Mouse (Mus musculus) cortical plate, adult 2 months (tissue): ENCODE results near the gene Cbx1. TPM values are rescaled to one million over a fixed set of nuclear protein-coding genes. Genes with fewer than 3 reads are reported as not detected.
A peak's percentile ranks its signal among the peaks of the same experiment; 100 is the strongest.
"Not testable (repeated sequence)": the region's sequence is repeated elsewhere in the genome, so short reads cannot be mapped to it uniquely, and the experiment has no call there.

Experiments used
- H3K27ac ChIP-seq: fragments of 200-500 bp; 2 replicates; pipeline ENCODE4 v1.5.1; 2012; ENCODE audit warnings: low read length, control low read depth, inconsistent platforms; ENCODE audit not compliant: insufficient read depth
- H3K4me1 ChIP-seq: fragments of 200-500 bp; 2 replicates; pipeline ENCODE4 v1.6.1; 2011; ENCODE audit warnings: low read length; ENCODE audit not compliant: control insufficient read depth, insufficient read depth
- H3K4me3 ChIP-seq: fragments of 200-500 bp; 2 replicates; pipeline ENCODE4 v1.5.1; 2011; ENCODE audit warnings: mild to moderate bottlenecking, low read length, control low read depth; ENCODE audit not compliant: insufficient read depth
- CTCF ChIP-seq: fragments of 200-500 bp; IDR thresholded peaks from 2 replicates; pipeline ENCODE4 v1.5.1; 2011; ENCODE audit warnings: mild to moderate bottlenecking, control low read depth, low read length; ENCODE audit not compliant: insufficient read depth; ENCODE audit errors: extremely low read depth
- POLR2A ChIP-seq: fragments of 200-500 bp; IDR thresholded peaks from 2 replicates; pipeline ENCODE4 v1.6.1; 2011; ENCODE audit warnings: mild to moderate bottlenecking, low read length, control low read depth; ENCODE audit not compliant: insufficient read depth; ENCODE audit errors: extremely low read depth
- polyA plus RNA-seq: library from polyadenylated mRNA; depleted of rRNA; stranded (reverse); fragments of >200 nt; gene quantifications from 2 replicates; pipeline ENCODE4 v1.2.3, GENCODE M21; 2012

Cbx1 gene
- polyA plus RNA-seq, 1 experiment = 27.1 TPM

- H3K4me3 ChIP-seq = no peak overlapping the region
- TF ChIP-seq CTCF = no peak
- TF ChIP-seq POLR2A = no peak
- H3K27ac ChIP-seq = no peak overlapping the region
- peaks cover 5% of the 10 kb centered on the region; the same call in 1 of the 2 replicates for H3K4me1 ChIP-seq
Measured at GRCm38 (mm10) chr11:96786731-96787450, 2.0 kb upstream of the Cbx1 start.

DNA sequence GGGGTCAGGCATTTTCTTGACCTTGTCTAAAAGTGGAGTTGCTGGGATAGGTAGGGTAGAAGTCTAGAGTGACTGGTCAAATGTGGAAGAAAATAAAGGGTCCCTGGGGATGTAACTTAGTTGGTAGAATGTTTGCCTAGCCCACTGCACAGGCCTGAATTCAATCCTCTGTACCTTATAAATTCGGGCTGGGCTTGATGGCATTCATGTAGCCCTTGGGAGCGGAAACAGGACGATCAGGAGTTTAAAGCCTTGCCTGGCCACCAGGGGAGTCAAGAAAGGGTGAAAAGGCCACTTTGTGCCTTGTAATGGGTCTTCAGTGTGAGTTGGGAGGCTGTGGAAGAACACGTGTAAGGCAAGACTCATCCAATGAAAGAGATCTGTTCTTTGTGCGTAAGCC is 1.1 kb downstream of the Cbx1 start:
- TF ChIP-seq POLR2A (no peak), CTCF (no peak)
- Histone ChIP-seq H3K4me1 (peaks cover 5% of the 10 kb centered on the region; the same call in 1 of the 2 replicates), H3K27ac (no peak overlapping the region), H3K4me3 (peak overlapping the region; percentile 76; the same call in 1 of the 2 replicates)

DNA sequence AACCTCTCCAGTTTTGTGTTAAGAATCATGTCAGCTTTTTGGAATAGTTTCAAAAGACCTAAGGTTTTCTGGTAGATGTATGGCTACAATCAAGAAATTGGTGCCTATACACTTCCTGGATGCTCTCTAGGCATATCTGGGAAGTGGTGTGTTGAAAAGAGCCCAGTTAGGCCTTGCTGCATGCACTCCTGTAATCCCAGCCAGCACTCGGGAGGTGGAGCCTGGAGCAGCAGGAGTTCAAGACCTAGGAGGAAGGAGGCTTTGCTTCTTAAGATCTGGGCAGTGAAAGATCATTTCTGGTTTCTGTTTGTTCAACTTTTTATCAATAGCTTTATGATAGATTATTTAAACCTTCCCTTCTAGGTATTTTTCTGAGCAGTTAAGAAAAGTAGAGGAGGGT is 1.8 kb downstream of the Cbx1 start:
- Histone ChIP-seq H3K27ac (no peak overlapping the region), H3K4me3 (no peak overlapping the region), H3K4me1 (peaks cover 5% of the 10 kb centered on the region; the same call in 1 of the 2 replicates)
- TF ChIP-seq POLR2A = no peak
- TF ChIP-seq CTCF = no peak

GRCm38 (mm10) chr11:96795491-96795890 is 6.6 kb downstream of the Cbx1 start:
- no peak overlapping the region for H3K27ac ChIP-seq
- H3K4me3 ChIP-seq = no peak overlapping the region
- H3K4me1 ChIP-seq = no peaks in the 10 kb centered on the region
- TF ChIP-seq CTCF (no peak), POLR2A (no peak)

DNA sequence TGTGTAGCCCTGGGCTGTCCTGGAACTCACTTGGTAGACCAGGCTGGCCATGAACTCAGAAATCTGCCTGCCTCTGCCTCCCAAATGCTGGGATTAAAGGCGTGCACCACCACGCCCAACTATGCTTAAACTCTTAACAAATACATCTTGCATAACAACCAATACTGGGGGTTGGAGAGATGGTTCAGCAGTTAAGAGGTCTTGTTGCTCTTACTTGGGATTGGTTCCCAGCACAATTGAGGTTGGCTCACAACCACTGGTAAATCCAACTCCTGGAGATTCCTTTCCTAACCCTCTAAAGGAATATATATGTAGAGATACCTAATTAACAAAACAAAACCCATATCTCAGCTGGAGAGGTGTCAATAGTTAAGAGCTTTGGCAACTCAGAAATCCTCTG is 7.2 kb downstream of the Cbx1 start:
- no peak overlapping the region for H3K27ac ChIP-seq
- H3K4me1 ChIP-seq = no peaks in the 10 kb centered on the region
- TF ChIP-seq CTCF = no peak
- no peak for TF ChIP-seq POLR2A
- no peak overlapping the region for H3K4me3 ChIP-seq

DNA sequence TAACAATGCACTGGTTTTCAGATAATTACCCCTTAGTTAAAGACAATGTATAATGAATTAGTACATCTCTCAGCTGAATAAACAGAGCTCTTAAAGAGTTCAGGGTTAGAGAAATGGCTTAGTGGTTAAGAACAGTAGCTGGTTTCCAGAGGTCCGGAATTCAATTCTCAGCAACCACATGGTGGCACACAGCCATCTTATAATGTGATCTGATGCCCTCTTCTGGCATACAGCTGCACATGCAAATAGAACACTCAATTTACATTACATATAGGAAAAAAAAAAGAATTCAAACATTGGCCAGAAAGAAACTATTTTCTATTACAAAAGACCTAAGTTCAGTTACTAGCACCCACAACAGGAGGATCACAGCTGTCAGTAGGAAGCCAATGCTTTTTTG is 7.7 kb downstream of the Cbx1 start:
- TF ChIP-seq POLR2A (no peak), CTCF (peak; percentile 22; the same call in 1 of the 2 replicates)
- no peaks in the 10 kb centered on the region for H3K4me1 ChIP-seq
- H3K4me3 ChIP-seq = no peak overlapping the region
- no peak overlapping the region for H3K27ac ChIP-seq

- H3K4me1 ChIP-seq = no peaks in the 10 kb centered on the region
- H3K4me3 ChIP-seq = no peak overlapping the region
- TF ChIP-seq CTCF (no peak), POLR2A (no peak)
- no peak overlapping the region for H3K27ac ChIP-seq
Measured at GRCm38 (mm10) chr11:96799511-96799910, 10.6 kb downstream of the Cbx1 start.

DNA sequence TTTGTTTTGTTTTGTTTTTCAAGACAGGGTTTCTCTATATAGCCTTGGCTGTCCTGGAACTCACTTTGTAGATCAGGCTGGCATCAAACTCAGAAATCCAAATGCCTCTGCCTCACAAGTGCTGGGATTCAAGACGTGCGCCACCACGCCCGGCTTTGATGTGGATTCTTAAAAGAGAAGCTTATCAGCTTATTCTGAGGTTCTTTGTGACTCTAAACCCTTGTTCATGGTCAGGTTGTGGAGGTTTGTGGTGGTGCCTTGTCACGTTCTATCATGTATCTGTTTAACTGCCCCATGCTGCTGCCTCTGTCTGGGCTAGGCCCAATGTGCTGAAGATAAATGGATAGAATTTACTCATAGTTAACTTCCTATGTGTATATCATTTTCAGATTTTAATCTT is 16.7 kb downstream of the Cbx1 start:
- no peak for TF ChIP-seq CTCF
- TF ChIP-seq POLR2A = no peak
- Histone ChIP-seq H3K4me1 (no peaks in the 10 kb centered on the region), H3K27ac (no peak overlapping the region), H3K4me3 (no peak overlapping the region)

- TF ChIP-seq CTCF = peak; percentile 18; the same call in 1 of the 2 replicates
- no peak for TF ChIP-seq POLR2A
- no peaks in the 10 kb centered on the region for H3K4me1 ChIP-seq
- no peak overlapping the region for H3K4me3 ChIP-seq
- no peak overlapping the region for H3K27ac ChIP-seq
Measured at GRCm38 (mm10) chr11:96808066-96808465, 19.1 kb downstream of the Cbx1 start.

DNA sequence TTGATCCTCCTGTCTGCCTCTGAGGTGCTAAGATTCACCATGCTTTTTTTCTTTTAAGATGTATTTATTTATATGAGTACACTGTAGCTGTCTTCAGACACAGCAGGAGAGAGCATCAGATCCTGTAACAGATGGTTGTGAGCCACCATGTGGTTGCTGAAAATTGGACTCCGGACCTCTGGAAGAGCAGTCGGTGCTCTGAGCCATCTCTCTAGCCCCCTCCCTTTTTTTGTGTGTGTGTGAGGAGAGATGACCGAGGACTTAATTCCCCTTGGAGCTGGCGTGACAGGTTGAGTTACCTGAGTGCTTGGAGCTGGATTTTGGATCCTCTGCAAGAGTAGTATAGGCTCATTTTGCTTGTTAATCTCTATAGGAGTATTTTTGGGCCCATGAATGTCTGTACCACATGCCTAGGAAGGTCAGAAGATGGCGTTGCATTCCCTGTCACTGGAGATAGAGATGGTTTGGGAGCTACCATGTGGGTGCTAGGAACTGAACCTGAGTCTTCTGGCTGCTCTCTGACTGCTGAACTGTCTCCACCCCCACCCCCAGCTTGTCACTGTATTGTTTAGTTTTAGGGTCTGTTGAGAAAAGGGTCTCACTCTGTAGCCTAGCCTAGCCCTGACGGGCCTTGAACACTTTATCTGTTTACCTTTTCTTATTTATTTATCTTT is 20.8 kb downstream of the Cbx1 start:
- Histone ChIP-seq H3K27ac (no peak overlapping the region), H3K4me1 (no peaks in the 10 kb centered on the region), H3K4me3 (no peak overlapping the region)
- TF ChIP-seq CTCF (no peak), POLR2A (no peak)

GRCm38 (mm10) chr11:96811188-96811587 is 22.3 kb downstream of the Cbx1 start:
- not testable (repeated sequence) for H3K4me3 ChIP-seq, H3K4me1 ChIP-seq, H3K27ac ChIP-seq
